Mouse (Mus musculus): ENCODE data around the gene Pdx1. TPM values are rescaled to one million over a fixed set of nuclear protein-coding genes. Genes with fewer than 3 reads are reported as not detected.
A peak's percentile ranks its signal among the peaks of the same experiment; 100 is the strongest.

The Pdx1 gene
- polyA plus RNA-seq (2015; fragmentation: Nextera tagmentation; extraction: Ambion mirVana), result not detected in 2 replicates

DNA sequence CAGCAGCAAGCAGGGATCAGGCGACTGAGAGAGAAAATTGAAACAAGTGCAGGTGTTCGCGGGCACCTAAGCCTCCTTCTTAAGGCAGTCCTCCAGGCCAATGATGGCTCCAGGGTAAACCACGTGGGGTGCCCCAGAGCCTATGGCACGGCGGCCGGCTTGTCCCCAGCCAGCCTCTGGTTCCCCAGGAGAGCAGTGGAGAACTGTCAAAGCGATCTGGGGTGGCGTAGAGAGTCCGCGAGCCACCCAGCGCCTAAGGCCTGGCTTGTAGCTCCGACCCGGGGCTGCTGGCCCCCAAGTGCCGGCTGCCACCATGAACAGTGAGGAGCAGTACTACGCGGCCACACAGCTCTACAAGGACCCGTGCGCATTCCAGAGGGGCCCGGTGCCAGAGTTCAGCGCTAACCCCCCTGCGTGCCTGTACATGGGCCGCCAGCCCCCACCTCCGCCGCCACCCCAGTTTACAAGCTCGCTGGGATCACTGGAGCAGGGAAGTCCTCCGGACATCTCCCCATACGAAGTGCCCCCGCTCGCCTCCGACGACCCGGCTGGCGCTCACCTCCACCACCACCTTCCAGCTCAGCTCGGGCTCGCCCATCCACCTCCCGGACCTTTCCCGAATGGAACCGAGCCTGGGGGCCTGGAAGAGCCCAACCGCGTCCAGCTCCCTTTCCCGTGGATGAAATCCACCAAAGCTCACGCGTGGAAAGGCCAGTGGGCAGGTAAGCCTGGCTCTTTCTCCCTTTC, at the start of gene Pdx1:
Gene Pdx1, plus strand, starts transcription at position 34 of the 747 bp plus-strand sequence.
- Histone ChIP-seq H3K27ac (no peak within 1 kb of the TSS), H3K36me3 (no peaks in the 10 kb centered on the region), H3K27me3 (peaks cover 97% of the 10 kb centered on the region), H3K4me2 (no peak within 1 kb of the TSS), H3K4me3 (no peak within 1 kb of the TSS), H3K9me3 (no peaks in the 10 kb centered on the region), H3K9ac (no peak within 1 kb of the TSS), H3K4me1 (replicated peaks) (0 out of 2 replicates have a peak, but pooled peaks cover 5% of the 10 kb centered on the region)
- no peak for ATAC-seq (ENCODE audit: low FRiP score)
- under 1% methylated on average over 44 of the region's 44 CpGs for WGBS

DNA sequence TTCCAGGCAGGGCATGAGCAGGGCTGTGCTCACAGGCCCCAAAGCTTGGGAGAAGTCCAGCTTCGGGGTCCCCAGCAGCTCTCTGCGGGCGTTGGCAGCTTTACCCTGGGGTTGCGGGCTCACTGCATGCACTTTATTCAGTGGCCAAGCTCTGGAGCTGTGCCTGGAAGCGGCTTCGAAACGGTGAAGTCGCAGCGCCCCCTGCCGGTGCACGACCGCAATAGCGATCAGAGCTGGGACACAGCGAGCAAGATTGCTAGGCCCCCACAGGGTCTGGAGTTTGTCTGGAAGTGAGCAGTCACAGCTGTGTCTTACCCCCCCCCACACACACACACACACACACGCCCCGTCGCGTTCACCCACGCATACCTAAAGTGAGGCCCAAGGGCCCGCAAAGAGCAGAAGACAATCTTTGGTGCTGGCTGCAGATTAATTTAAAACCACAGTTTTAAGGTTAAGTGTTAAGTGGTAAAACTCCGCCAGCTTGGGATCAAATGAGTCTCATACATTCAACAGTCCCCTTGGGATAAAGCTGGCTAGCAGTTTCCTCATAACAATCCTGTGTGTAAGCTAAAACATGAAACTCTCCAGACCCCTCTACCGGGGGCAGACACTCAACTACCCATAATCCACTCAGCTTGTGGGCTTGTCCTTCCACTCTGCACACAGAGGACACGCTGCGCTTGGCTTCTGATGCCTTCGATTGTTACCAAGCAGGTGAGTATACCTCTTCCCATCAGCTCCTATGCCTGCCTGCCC, 42.2 kb upstream of the Pdx1 start:
- Histone ChIP-seq H3K4me2 (no peak overlapping the region), H3K9me3 (no peaks in the 10 kb centered on the region), H3K36me3 (no peaks in the 10 kb centered on the region), H3K4me1 (replicated peaks) (peaks cover 24% of the 10 kb centered on the region), H3K27me3 (peaks cover 64% of the 10 kb centered on the region), H3K9ac (no peak overlapping the region), H3K27ac (no peak overlapping the region), H3K4me3 (no peak overlapping the region)
- WGBS, result 18% methylated on average over 25 of the region's 25 CpGs
- peak; percentile 81 for ATAC-seq (ENCODE audit: low FRiP score)

DNA sequence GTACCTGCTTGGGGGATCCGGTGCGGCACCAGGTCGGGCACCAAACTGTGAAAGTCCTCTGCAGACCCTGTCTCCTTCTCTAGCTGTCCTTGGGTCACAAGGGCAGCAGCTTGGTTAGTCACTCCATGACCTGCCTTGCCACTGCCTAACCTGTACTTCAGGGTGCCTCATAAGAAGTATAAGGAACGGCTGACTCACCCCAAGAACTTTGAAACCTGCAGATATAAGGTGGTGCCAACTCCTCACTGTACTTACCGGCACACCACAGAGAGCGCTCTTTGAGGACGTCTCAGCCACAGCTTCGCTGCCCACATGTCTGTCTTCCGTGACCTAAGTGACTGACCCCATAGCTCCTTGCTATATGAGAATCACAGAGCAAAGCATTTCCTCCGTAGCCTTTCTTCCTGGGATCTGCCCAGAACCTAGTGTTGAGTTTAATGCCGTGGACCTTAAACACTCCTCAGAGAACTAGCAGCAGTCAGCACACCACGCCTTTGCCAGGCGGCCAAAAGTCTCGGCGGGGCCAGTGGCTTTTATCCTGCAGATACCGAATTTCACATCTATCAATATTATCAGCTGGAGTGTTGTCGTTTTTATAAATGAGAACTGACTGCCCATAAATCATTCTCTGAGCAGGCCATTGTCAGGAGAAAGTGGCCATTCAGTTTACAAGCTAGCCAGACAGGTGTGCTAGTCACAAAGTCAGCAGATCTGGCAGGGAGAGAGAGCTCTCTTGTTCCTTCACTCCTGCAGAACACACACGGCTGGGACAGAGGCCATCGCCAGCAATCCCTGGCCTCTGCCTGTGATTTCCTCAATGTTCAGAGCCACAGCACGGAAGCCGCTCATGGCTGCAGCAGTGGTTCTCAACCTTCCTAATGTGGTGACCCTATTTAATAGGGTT, 34.1 kb upstream of the Pdx1 start:
- Histone ChIP-seq H3K27me3 (peaks cover 26% of the 10 kb centered on the region; the same call in 1 of the 2 replicates), H3K9me3 (no peaks in the 10 kb centered on the region), H3K27ac (no peak overlapping the region), H3K36me3 (no peaks in the 10 kb centered on the region), H3K4me1 (replicated peaks) (no peaks in the 10 kb centered on the region), H3K4me2 (no peak overlapping the region), H3K9ac (no peak overlapping the region), H3K4me3 (no peak overlapping the region)
- ATAC-seq (ENCODE audit: low FRiP score), result no peak
- WGBS, result 61% methylated on average over 21 of the region's 21 CpGs

DNA sequence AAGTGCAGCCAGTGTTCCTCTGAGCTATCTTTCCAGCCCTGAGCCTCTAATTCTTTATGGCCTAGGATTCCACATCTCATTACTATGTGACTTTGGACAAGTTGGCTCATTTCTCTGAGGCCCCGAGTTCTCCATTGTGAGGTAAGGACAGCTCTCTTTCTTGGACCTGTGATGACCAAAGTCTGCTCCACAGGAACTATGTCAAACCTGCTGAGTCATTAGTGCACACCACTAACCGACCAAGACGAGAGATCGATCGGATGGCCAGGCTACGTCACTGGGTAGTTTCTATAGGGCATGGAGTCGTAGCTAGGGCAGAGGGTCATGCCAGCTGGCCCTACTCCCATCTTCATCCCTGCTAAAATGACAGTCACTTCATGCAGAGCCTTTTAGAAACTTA, 25.9 kb upstream of the Pdx1 start:
- no peaks in the 10 kb centered on the region for H3K36me3 ChIP-seq
- H3K27me3 ChIP-seq, result peaks cover 3% of the 10 kb centered on the region; the same call in 1 of the 2 replicates
- WGBS, result 90% methylated on average over 7 of the region's 7 CpGs
- H3K4me1 ChIP-seq (replicated peaks), result no peaks in the 10 kb centered on the region
- H3K9me3 ChIP-seq, result no peaks in the 10 kb centered on the region
- no peak overlapping the region for H3K9ac ChIP-seq
- no peak overlapping the region for H3K4me3 ChIP-seq
- no peak overlapping the region for H3K4me2 ChIP-seq
- H3K27ac ChIP-seq, result no peak overlapping the region
- no peak for ATAC-seq (ENCODE audit: low FRiP score)

DNA sequence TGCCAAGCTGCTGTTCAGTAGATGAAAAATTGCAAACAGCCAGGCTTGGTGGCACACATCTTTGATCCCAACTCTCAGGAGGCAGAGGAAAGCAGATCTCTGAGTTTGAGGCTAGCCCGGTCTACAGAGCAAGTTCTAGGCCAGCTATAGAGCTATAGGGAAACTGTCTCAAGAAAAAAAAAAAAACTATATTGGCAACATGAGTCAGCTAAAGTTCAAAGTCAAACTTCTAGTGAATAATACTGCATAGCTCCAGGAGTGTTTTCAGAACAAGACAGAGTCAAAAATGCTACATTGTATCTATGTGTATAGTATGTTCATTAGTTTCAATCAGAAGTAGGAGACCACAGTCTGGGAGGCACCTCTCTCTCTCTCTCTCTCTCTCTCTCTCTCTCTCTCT, 9.6 kb upstream of the Pdx1 start:
- H3K9me3 ChIP-seq, result no peaks in the 10 kb centered on the region
- H3K9ac ChIP-seq, result no peak overlapping the region
- peaks cover 42% of the 10 kb centered on the region for H3K27me3 ChIP-seq
- H3K4me3 ChIP-seq, result no peak overlapping the region
- no peak overlapping the region for H3K4me2 ChIP-seq
- no peak overlapping the region for H3K27ac ChIP-seq
- no peaks in the 10 kb centered on the region for H3K4me1 ChIP-seq (replicated peaks)
- WGBS, result 88% methylated on average over 1 of the region's 1 CpGs
- no peak for ATAC-seq (ENCODE audit: low FRiP score)
- H3K36me3 ChIP-seq, result no peaks in the 10 kb centered on the region

DNA sequence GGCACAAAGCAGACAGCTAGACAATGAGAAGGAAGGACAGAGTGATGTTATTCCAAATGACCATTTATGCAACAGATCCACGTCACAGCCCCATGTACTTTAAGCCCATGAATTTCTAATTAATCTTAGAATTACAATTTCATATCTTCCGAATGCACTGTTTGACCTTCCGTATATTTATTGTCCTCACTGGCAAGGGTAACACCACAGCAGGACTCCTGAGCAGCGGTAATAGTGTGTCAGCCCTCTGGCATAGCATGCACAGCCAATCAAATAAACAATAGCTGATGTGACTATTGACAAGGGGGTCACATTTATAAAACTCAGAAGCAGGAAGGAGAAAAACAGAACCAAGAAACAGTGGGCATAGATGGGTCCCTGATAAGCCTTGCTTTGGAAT, 9.0 kb upstream of the Pdx1 start:
- H3K9me3 ChIP-seq, result no peaks in the 10 kb centered on the region
- no peak overlapping the region for H3K27ac ChIP-seq
- H3K36me3 ChIP-seq, result no peaks in the 10 kb centered on the region
- no peaks in the 10 kb centered on the region for H3K4me1 ChIP-seq (replicated peaks)
- WGBS, result 65% methylated on average over 4 of the region's 4 CpGs
- no peak overlapping the region for H3K4me3 ChIP-seq
- ATAC-seq (ENCODE audit: low FRiP score), result no peak
- no peak overlapping the region for H3K9ac ChIP-seq
- peaks cover 48% of the 10 kb centered on the region for H3K27me3 ChIP-seq
- H3K4me2 ChIP-seq, result no peak overlapping the region

DNA sequence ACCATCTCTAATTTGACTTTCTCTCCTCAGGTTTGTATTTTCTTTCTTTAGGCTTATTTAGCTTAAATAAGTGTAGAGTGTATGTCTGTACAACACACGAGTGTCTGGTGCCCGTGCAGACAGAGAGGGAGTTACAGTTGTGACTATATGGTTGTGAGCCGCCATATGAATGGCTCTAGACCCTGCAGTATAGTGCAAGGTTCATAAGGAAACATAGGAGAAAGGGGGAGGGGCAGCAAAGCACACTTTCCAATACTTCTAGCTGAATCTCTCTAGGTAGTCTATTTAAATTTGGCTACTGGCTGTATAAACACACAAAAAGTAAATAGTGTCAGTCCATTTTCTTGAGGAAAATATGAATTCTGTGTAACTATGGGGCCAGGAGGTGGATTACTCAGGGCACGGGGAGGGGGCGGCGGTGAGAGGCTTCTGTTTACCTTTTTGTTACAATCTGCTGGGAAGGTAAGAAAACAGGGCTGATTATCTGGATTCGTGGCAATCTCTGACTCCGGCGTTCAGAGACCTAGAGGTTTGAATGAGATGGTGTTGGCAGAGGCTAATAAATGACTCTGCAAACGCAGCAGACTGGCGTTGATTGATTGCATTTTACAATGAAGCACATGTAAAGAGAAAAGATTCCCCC, 7.7 kb upstream of the Pdx1 start:
- 52% methylated on average over 11 of the region's 11 CpGs for WGBS
- no peak overlapping the region for H3K9ac ChIP-seq
- no peaks in the 10 kb centered on the region for H3K9me3 ChIP-seq
- H3K4me1 ChIP-seq (replicated peaks), result no peaks in the 10 kb centered on the region
- ATAC-seq (ENCODE audit: low FRiP score), result no peak
- H3K36me3 ChIP-seq, result no peaks in the 10 kb centered on the region
- H3K4me3 ChIP-seq, result no peak overlapping the region
- peaks cover 57% of the 10 kb centered on the region for H3K27me3 ChIP-seq
- no peak overlapping the region for H3K4me2 ChIP-seq
- no peak overlapping the region for H3K27ac ChIP-seq

DNA sequence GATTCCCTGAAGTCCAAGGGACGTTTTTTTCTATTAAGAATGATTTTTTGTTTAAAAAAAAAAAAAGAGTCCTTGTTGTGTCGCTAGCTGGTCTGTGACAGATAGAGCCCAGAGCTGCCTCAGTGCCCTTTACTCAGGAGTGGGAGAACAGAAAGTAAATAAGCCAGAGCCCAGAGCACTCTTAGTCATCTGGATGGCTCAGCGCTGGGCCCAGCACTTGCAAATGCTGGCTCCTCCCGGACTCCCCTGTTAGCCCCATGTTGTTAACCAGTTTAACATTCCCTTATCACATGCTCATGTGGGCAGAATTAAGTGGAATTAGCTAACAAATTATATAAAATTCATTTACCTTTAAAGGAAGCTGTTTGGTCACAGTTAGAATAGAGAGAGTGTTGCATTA, 5.8 kb upstream of the Pdx1 start:
- H3K27ac ChIP-seq, result no peak overlapping the region
- no peaks in the 10 kb centered on the region for H3K9me3 ChIP-seq
- WGBS, result 49% methylated on average over 4 of the region's 4 CpGs
- H3K4me1 ChIP-seq (replicated peaks), result no peaks in the 10 kb centered on the region
- no peaks in the 10 kb centered on the region for H3K36me3 ChIP-seq
- H3K27me3 ChIP-seq, result peaks cover 76% of the 10 kb centered on the region
- ATAC-seq (ENCODE audit: low FRiP score), result no peak
- no peak overlapping the region for H3K9ac ChIP-seq
- no peak overlapping the region for H3K4me2 ChIP-seq
- no peak overlapping the region for H3K4me3 ChIP-seq

DNA sequence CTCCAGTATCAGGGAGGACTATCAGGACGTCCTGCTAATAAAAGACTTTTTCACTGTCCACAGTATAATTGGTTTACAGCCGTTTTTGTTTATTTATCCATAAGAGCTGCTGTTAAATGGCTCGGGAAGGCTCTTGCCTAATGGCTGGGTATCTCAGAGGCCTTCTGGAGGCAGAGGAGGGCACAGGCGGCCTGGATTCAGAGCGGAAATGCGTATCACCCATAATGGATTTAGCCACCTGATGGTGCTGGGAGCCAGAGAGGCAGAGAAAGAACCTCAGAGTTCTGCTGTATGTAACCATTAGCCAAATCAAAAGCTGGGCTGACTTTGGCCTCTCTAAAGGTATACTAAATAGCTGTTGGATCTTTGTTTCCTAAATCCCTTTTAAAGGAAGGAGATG, 2.3 kb upstream of the Pdx1 start:
- H3K36me3 ChIP-seq, result no peaks in the 10 kb centered on the region
- H3K27ac ChIP-seq, result no peak overlapping the region
- H3K4me2 ChIP-seq, result no peak overlapping the region
- no peak overlapping the region for H3K9ac ChIP-seq
- no peak overlapping the region for H3K4me3 ChIP-seq
- 15% methylated on average over 6 of the region's 6 CpGs for WGBS
- peaks cover 95% of the 10 kb centered on the region for H3K27me3 ChIP-seq
- H3K9me3 ChIP-seq, result no peaks in the 10 kb centered on the region
- 0 out of 2 replicates have a peak, but pooled peaks cover 5% of the 10 kb centered on the region for H3K4me1 ChIP-seq (replicated peaks)
- no peak for ATAC-seq (ENCODE audit: low FRiP score)

DNA sequence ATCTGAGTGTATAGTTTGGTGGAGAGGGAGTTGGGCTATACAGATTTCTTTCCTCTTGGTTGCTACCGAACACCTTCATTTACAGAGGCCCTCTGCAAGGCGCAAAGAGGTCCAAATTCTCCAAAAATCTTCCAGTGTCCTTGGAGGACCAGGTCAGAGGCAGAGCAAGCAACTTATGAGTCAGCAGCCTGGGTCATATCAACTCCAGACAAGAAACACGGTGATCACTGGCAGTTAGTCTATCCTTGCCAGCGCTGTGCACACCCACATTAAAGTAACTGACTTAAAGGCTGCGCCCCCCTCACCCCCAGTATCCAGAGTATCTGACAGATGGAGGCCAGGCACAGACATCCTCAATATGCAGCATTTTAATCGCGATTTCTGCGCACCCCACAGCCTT, 1.0 kb upstream of the Pdx1 start:
- Histone ChIP-seq H3K27ac (no peak overlapping the region), H3K4me1 (replicated peaks) (0 out of 2 replicates have a peak, but pooled peaks cover 5% of the 10 kb centered on the region), H3K9me3 (no peaks in the 10 kb centered on the region), H3K36me3 (no peaks in the 10 kb centered on the region), H3K9ac (no peak overlapping the region), H3K4me2 (no peak overlapping the region), H3K27me3 (peaks cover 98% of the 10 kb centered on the region), H3K4me3 (no peak overlapping the region)
- 2% methylated on average over 8 of the region's 8 CpGs for WGBS
- ATAC-seq (ENCODE audit: low FRiP score), result no peak

DNA sequence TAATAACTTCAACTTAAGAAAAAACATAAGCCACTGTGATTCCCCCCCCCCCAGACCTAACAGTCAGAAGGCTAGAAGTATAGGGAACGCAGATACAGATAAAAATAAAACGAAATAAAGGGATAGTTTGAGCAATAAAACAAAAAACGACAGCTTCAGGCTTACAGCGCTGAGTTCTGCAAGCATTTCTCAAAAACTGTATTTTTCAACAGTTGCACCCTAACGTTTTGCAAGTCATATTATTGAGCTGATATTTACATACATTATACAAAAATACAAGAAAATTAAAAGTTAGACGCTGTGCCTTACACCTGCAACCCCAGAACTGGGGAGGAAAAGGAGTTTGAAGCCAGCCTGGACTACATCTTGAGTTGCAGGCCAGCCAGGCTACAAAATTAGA, 388 bp upstream of the Pdx1 start:
- no peak for ATAC-seq (ENCODE audit: low FRiP score)
- Histone ChIP-seq H3K36me3 (no peaks in the 10 kb centered on the region), H3K9ac (no peak overlapping the region), H3K4me2 (no peak overlapping the region), H3K27me3 (peaks cover 96% of the 10 kb centered on the region), H3K9me3 (no peaks in the 10 kb centered on the region), H3K4me1 (replicated peaks) (0 out of 2 replicates have a peak, but pooled peaks cover 5% of the 10 kb centered on the region), H3K27ac (no peak overlapping the region), H3K4me3 (no peak overlapping the region)
- 5% methylated on average over 6 of the region's 6 CpGs for WGBS

All from hindbrain, embryonic 13.5 days (tissue).